Mouse (Mus musculus) ES-E14 (cell line): ENCODE data around the gene Tnfsf4. TPM values are rescaled to one million over a fixed set of nuclear protein-coding genes. Genes with fewer than 3 reads are reported as not detected.

Experiments used
- DNase-seq: peaks from one replicate; pipeline ENCODE4 v3.0.0-alpha.2; 2013; ENCODE audit warnings: low read depth, low spot score
- H3K27ac ChIP-seq: 2 replicates; pipeline ENCODE4 v1.5.1; 2012; ENCODE audit warnings: low read depth, mild to moderate bottlenecking, low read length, moderate library complexity, mixed read lengths; ENCODE audit not compliant: poor library complexity, insufficient read depth, severe bottlenecking
- H3K36me3 ChIP-seq: 2 replicates; pipeline ENCODE4 v1.6.1; 2012; ENCODE audit warnings: mild to moderate bottlenecking, low read length, moderate library complexity, mixed read lengths; ENCODE audit not compliant: control insufficient read depth, poor library complexity, insufficient read depth, severe bottlenecking
- H3K4me1 ChIP-seq, 2 experiments: fragments of 150-350 bp in 1 of 2; sonication (generic) in 1 of 2; 2 replicates each; pipeline ENCODE4 v1.6.1; 2012; ENCODE audit warnings: low read length in 2 of 2, mild to moderate bottlenecking in 1 of 2, mixed read lengths in 1 of 2; ENCODE audit not compliant: control insufficient read depth in 2 of 2, insufficient read depth in 2 of 2, poor library complexity in 1 of 2
- H3K4me3 ChIP-seq, 2 experiments: fragments of 150-350 bp in 1 of 2; sonication (generic) in 1 of 2; 2 replicates each; pipeline ENCODE4 v1.5.1; 2012; ENCODE audit warnings: low read length in 2 of 2, low read depth in 1 of 2, mild to moderate bottlenecking in 1 of 2, mixed read lengths in 1 of 2; ENCODE audit not compliant: insufficient read depth in 1 of 2, poor library complexity in 1 of 2, severe bottlenecking in 1 of 2
- H3K9ac ChIP-seq: 2 replicates; pipeline ENCODE4 v1.6.1; 2012; ENCODE audit warnings: low read depth, mild to moderate bottlenecking, low read length, mixed read lengths; ENCODE audit not compliant: poor library complexity, insufficient read depth, severe bottlenecking
- H3K9me3 ChIP-seq: fragments of 150-350 bp; sonication (generic); 2 replicates; pipeline ENCODE4 v1.6.1; 2012; ENCODE audit warnings: low read depth, mild to moderate bottlenecking, low read length; ENCODE audit not compliant: control insufficient read depth, insufficient read depth
- CHD2 ChIP-seq: IDR thresholded peaks from 2 replicates; pipeline ENCODE4 v1.6.1; 2014; ENCODE audit warnings: mild to moderate bottlenecking, low read depth, low read length, inconsistent platforms
- HCFC1 ChIP-seq: IDR thresholded peaks from 2 replicates; pipeline ENCODE4 v1.6.1; 2012; ENCODE audit warnings: low read length, inconsistent platforms, borderline replicate concordance; ENCODE audit not compliant: insufficient read depth
- MAFK ChIP-seq: IDR thresholded peaks from 2 replicates; pipeline ENCODE4 v1.6.1; 2014; ENCODE audit warnings: mild to moderate bottlenecking, low read depth, low read length, inconsistent platforms; ENCODE audit not compliant: insufficient read depth
- ZC3H11A ChIP-seq: IDR thresholded peaks from 2 replicates; pipeline ENCODE4 v1.6.1; 2012; ENCODE audit warnings: low read depth, mild to moderate bottlenecking, inconsistent platforms, low read length, borderline replicate concordance
- ZNF384 ChIP-seq: IDR thresholded peaks from 2 replicates; pipeline ENCODE4 v1.6.1; 2012; ENCODE audit warnings: low read depth, low read length, inconsistent platforms
- in situ Hi-C, 2 experiments: fragments of 600-800 bp; cut with MboI; formaldehyde crosslinking; loops; one replicate each; pipeline ENCODE4 v1.15.1; 2025; ENCODE audit warnings: low sequenced_read_pairs in 2 of 2, inconsistent platforms in 1 of 2; ENCODE audit not compliant: unreplicated experiment in 2 of 2
- total RNA-seq: library from RNA; depleted of rRNA; stranded (reverse); fragments of 300-350 nt; gene quantifications from 2 replicates; pipeline ENCODE4 v1.2.3, GENCODE M21; 2012

Gene Tnfsf4
- total RNA-seq, 1 experiment = 0.13 TPM

- in situ Hi-C loops = no loop called here
- DNase-seq = no peak
Measured at GRCm38 (mm10) chr1:161419926-161420325, 24.7 kb downstream of the Tnfsf4 start.

GRCm38 (mm10) chr1:161420646-161421045, 25.4 kb downstream of the Tnfsf4 start:
- Histone ChIP-seq H3K9ac (no peak overlapping the region), H3K27ac (no peak overlapping the region), H3K9me3 (no peaks in the 10 kb centered on the region), H3K36me3 (no peaks in the 10 kb centered on the region), H3K4me1 (no peaks in the 10 kb centered on the region), H3K4me3 (no peak overlapping the region)
- in situ Hi-C loops = no loop called here
- TF ChIP-seq HCFC1 (no peak), MAFK (no peak), ZC3H11A (no peak), CHD2 (no peak), ZNF384 (no peak)
- no peak for DNase-seq

More at GRCm38 (mm10) chr1:161419926-161420325, 24.7 kb downstream of the Tnfsf4 start:
- Histone ChIP-seq H3K4me1 (no peaks in the 10 kb centered on the region), H3K9me3 (no peaks in the 10 kb centered on the region), H3K36me3 (no peaks in the 10 kb centered on the region), H3K27ac (no peak overlapping the region), H3K4me3 (no peak overlapping the region), H3K9ac (no peak overlapping the region)
- TF ChIP-seq MAFK = no peak
- TF ChIP-seq HCFC1 = no peak
- no peak for TF ChIP-seq ZC3H11A
- no peak for TF ChIP-seq ZNF384
- TF ChIP-seq CHD2 = no peak

- no peak for DNase-seq
- no peaks in the 10 kb centered on the region for H3K4me1 ChIP-seq
- H3K27ac ChIP-seq = no peak overlapping the region
- no peaks in the 10 kb centered on the region for H3K36me3 ChIP-seq
- in situ Hi-C loops = no loop called here
- H3K4me3 ChIP-seq = no peak overlapping the region
- TF ChIP-seq ZC3H11A (no peak), MAFK (no peak), HCFC1 (no peak), ZNF384 (no peak)
- H3K9me3 ChIP-seq = no peaks in the 10 kb centered on the region
- H3K9ac ChIP-seq = no peak overlapping the region
Measured at GRCm38 (mm10) chr1:161426277-161427056, 31.3 kb downstream of the Tnfsf4 start.

GRCm38 (mm10) chr1:161427057-161427311, 31.8 kb downstream of the Tnfsf4 start:
- Histone ChIP-seq H3K36me3 (no peaks in the 10 kb centered on the region), H3K9me3 (no peaks in the 10 kb centered on the region), H3K27ac (no peak overlapping the region), H3K4me3 (no peak overlapping the region), H3K9ac (no peak overlapping the region), H3K4me1 (no peaks in the 10 kb centered on the region)
- TF ChIP-seq HCFC1 (no peak), MAFK (no peak), ZC3H11A (no peak), CHD2 (no peak), ZNF384 (no peak)
- in situ Hi-C loops = no loop called here
- no peak for DNase-seq

- Histone ChIP-seq H3K4me1 (no peaks in the 10 kb centered on the region), H3K9me3 (no peaks in the 10 kb centered on the region), H3K9ac (no peak overlapping the region), H3K27ac (no peak overlapping the region), H3K4me3 (no peak overlapping the region), H3K36me3 (no peaks in the 10 kb centered on the region)
- DNase-seq = no peak
- no peak for TF ChIP-seq MAFK
- TF ChIP-seq CHD2 = no peak
- no peak for TF ChIP-seq ZNF384
- TF ChIP-seq HCFC1 = no peak
- no peak for TF ChIP-seq ZC3H11A
- in situ Hi-C loops = no loop called here
Measured at GRCm38 (mm10) chr1:161435781-161436180, 40.6 kb downstream of the Tnfsf4 start.
